Mouse (Mus musculus) spleen, adult 2 months (tissue): ENCODE measurements around the gene Brix1.

Experiments
- CTCF ChIP-seq: fragments of 200-500 bp; IDR thresholded peaks from 2 replicates; pipeline ENCODE4 v1.5.1; 2011; ENCODE audit warnings: mild to moderate bottlenecking, inconsistent platforms; ENCODE audit not compliant: insufficient read depth, insufficient read length, insufficient replicate concordance; ENCODE audit errors: extremely low read depth
- POLR2A ChIP-seq: fragments of 200-500 bp; IDR thresholded peaks from 2 replicates; pipeline ENCODE4 v1.6.1; 2011; ENCODE audit warnings: low read depth, low read length, inconsistent platforms

- TF ChIP-seq CTCF (peak; percentile 36; the same call in 1 of the 2 replicates), POLR2A (no peak)
Measured at GRCm38 (mm10) chr15:10500838-10501719, 15.3 kb upstream of the Brix1 start.
